Mouse (Mus musculus) liver, adult 2 months (tissue): ENCODE results near the gene Wdr61.

Experiments used
- CTCF ChIP-seq: fragments of 200-500 bp; IDR thresholded peaks from 2 replicates; pipeline ENCODE4 v1.5.1; 2011; ENCODE audit warnings: low read depth, low read length, control low read depth
- POLR2A ChIP-seq: fragments of 200-500 bp; IDR thresholded peaks from 2 replicates; pipeline ENCODE4 v1.6.1; 2011; ENCODE audit warnings: low read length, control low read depth; ENCODE audit not compliant: insufficient read depth; ENCODE audit errors: extremely low read depth

DNA sequence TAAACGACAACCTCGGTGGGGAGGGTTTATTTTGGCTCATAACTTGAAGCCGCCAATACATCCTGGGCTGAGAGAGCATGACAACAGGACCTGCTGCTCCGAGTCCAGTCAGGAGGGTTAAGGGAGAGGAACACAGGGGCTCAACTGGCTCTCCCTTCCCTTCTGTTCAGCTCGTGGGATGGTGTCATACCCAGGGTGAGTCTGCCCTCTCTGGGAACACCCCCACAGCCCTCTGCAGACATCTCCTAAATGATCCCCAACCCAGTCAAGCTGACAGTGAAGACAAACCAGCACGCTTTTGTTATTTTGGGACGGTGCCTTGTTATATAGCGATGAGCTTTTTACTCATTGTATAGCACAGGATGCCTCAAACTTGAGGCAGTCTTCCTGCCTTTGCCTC, 44.9 kb downstream of the Wdr61 start:
- TF ChIP-seq CTCF = no peak
- TF ChIP-seq POLR2A = no peak
